Mouse (Mus musculus) thymus, adult 2 months (tissue): ENCODE data around the gene Usp17le.
"Not testable (repeated sequence)": the region's sequence is repeated elsewhere in the genome, so short reads cannot be mapped to it uniquely, and the experiment has no call there.

ENCODE experiments used
- CTCF ChIP-seq: fragments of 200-500 bp; IDR thresholded peaks from 2 replicates; pipeline ENCODE4 v1.5.1; 2012; ENCODE audit warnings: mild to moderate bottlenecking, control low read depth, low read length, moderate library complexity, borderline replicate concordance; ENCODE audit not compliant: control insufficient read depth, poor library complexity, insufficient read depth; ENCODE audit errors: extremely low read depth
- POLR2A ChIP-seq: fragments of 200-500 bp; IDR thresholded peaks from 2 replicates; pipeline ENCODE4 v1.6.1; 2012; ENCODE audit warnings: mild to moderate bottlenecking, low read length, control low read depth, moderate library complexity; ENCODE audit not compliant: control insufficient read depth, poor library complexity, insufficient read depth; ENCODE audit errors: extremely low read depth

DNA sequence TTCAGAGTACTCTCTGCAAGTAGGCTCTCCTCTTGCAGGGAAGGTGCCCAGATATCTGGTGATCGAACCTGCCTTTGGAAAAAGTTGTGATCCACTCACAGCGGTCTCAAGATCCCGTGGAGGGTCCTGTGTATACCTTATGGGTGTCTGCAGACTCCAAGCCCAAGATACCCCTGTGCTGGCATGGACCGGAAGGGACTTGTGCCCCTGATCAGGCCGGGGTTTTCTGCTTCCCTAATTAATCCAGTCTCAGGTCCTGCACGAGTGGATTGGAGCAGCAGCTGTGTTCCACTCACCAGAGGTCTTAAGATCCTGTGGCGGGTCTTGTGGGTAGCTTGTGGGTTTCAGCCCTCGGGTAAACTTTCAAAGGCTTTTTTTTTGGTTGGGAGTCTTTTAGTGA is 33.1 kb upstream of the Usp17le start:
- not testable (repeated sequence) for TF ChIP-seq POLR2A, CTCF
